Mouse (Mus musculus): ENCODE measurements around the gene Auh. TPM values are rescaled to one million over a fixed set of nuclear protein-coding genes. Genes with fewer than 3 reads are reported as not detected.

Auh gene
- polyA plus RNA-seq, 1 experiment = 146 TPM

- Histone ChIP-seq H3K27ac (ENCODE audit: insufficient read depth, low read length) (no peak overlapping the region), H3K4me3 (replicated peaks; ENCODE audit: insufficient read depth, low read depth, low read length) (no peak overlapping the region), H3K4me1 (ENCODE audit: control insufficient read depth, insufficient read depth, low read length) (peaks cover 15% of the 10 kb centered on the region), H3K27me3 (ENCODE audit: control insufficient read depth, insufficient read depth, low read length) (no peaks in the 10 kb centered on the region)
- WGBS = 77% methylated on average over 7 of the region's 7 CpGs
- TF ChIP-seq CTCF (IDR thresholded peaks at IDR 0.05; ENCODE audit: borderline replicate concordance, insufficient read depth, low read depth, low read length) (no peak), POLR2A (IDR thresholded peaks at IDR 0.05; ENCODE audit: borderline replicate concordance, insufficient read depth, low read length) (no peak)
- DNase-seq = no peak
These were observed 8.2 kb downstream of the Auh start for GRCm38 (mm10) chr13:52921065-52921825.

- Histone ChIP-seq H3K27ac (ENCODE audit: insufficient read depth, low read length) (no peak overlapping the region), H3K4me1 (ENCODE audit: control insufficient read depth, insufficient read depth, low read length) (peaks cover 15% of the 10 kb centered on the region), H3K27me3 (ENCODE audit: control insufficient read depth, insufficient read depth, low read length) (no peaks in the 10 kb centered on the region), H3K4me3 (replicated peaks; ENCODE audit: insufficient read depth, low read depth, low read length) (no peak overlapping the region)
- DNase-seq = no peak
- 69% methylated on average over 10 of the region's 10 CpGs for WGBS
- TF ChIP-seq CTCF (IDR thresholded peaks at IDR 0.05; ENCODE audit: borderline replicate concordance, insufficient read depth, low read depth, low read length) (no peak), POLR2A (IDR thresholded peaks at IDR 0.05; ENCODE audit: borderline replicate concordance, insufficient read depth, low read length) (no peak)
These were observed 9.6 kb downstream of the Auh start for GRCm38 (mm10) chr13:52919790-52920352.

- DNase-seq = no peak
- Histone ChIP-seq H3K27me3 (ENCODE audit: control insufficient read depth, insufficient read depth, low read length) (no peaks in the 10 kb centered on the region), H3K4me3 (replicated peaks; ENCODE audit: insufficient read depth, low read depth, low read length) (no peak overlapping the region), H3K4me1 (ENCODE audit: control insufficient read depth, insufficient read depth, low read length) (peaks cover 13% of the 10 kb centered on the region), H3K27ac (ENCODE audit: insufficient read depth, low read length) (no peak overlapping the region)
- TF ChIP-seq CTCF (IDR thresholded peaks at IDR 0.05; ENCODE audit: borderline replicate concordance, insufficient read depth, low read depth, low read length) (no peak), POLR2A (IDR thresholded peaks at IDR 0.05; ENCODE audit: borderline replicate concordance, insufficient read depth, low read length) (no peak)
- WGBS = 96% methylated on average over 5 of the region's 5 CpGs
These were observed 11.1 kb downstream of the Auh start for GRCm38 (mm10) chr13:52918333-52918732.

GRCm38 (mm10) chr13:52914591-52915110 lies 14.8 kb downstream of the Auh start:
- H3K27ac ChIP-seq (ENCODE audit: insufficient read depth, low read length) = no peak overlapping the region
- H3K27me3 ChIP-seq (ENCODE audit: control insufficient read depth, insufficient read depth, low read length) = no peaks in the 10 kb centered on the region
- no peak overlapping the region for H3K4me3 ChIP-seq (replicated peaks; ENCODE audit: insufficient read depth, low read depth, low read length)
- H3K4me1 ChIP-seq (ENCODE audit: control insufficient read depth, insufficient read depth, low read length) = peaks cover 2% of the 10 kb centered on the region; the same call in 1 of the 2 replicates
- no peak for DNase-seq
- no peak for TF ChIP-seq POLR2A (IDR thresholded peaks at IDR 0.05; ENCODE audit: borderline replicate concordance, insufficient read depth, low read length)
- no peak for TF ChIP-seq CTCF (IDR thresholded peaks at IDR 0.05; ENCODE audit: borderline replicate concordance, insufficient read depth, low read depth, low read length)
- WGBS = 89% methylated on average over 19 of the region's 19 CpGs

GRCm38 (mm10) chr13:52913926-52914325 lies 15.6 kb downstream of the Auh start:
- WGBS = 87% methylated on average over 7 of the region's 7 CpGs
- no peaks in the 10 kb centered on the region for H3K27me3 ChIP-seq (ENCODE audit: control insufficient read depth, insufficient read depth, low read length)
- no peak for DNase-seq
- TF ChIP-seq CTCF (IDR thresholded peaks at IDR 0.05; ENCODE audit: borderline replicate concordance, insufficient read depth, low read depth, low read length) = no peak
- no peak for TF ChIP-seq POLR2A (IDR thresholded peaks at IDR 0.05; ENCODE audit: borderline replicate concordance, insufficient read depth, low read length)
- peaks cover 2% of the 10 kb centered on the region; the same call in 1 of the 2 replicates for H3K4me1 ChIP-seq (ENCODE audit: control insufficient read depth, insufficient read depth, low read length)
- H3K27ac ChIP-seq (ENCODE audit: insufficient read depth, low read length) = no peak overlapping the region
- H3K4me3 ChIP-seq (replicated peaks; ENCODE audit: insufficient read depth, low read depth, low read length) = no peak overlapping the region

GRCm38 (mm10) chr13:52912495-52912894 lies 17.0 kb downstream of the Auh start:
- TF ChIP-seq CTCF (IDR thresholded peaks at IDR 0.05; ENCODE audit: borderline replicate concordance, insufficient read depth, low read depth, low read length) (no peak), POLR2A (IDR thresholded peaks at IDR 0.05; ENCODE audit: borderline replicate concordance, insufficient read depth, low read length) (no peak)
- Histone ChIP-seq H3K27me3 (ENCODE audit: control insufficient read depth, insufficient read depth, low read length) (no peaks in the 10 kb centered on the region), H3K27ac (ENCODE audit: insufficient read depth, low read length) (no peak overlapping the region), H3K4me3 (replicated peaks; ENCODE audit: insufficient read depth, low read depth, low read length) (no peak overlapping the region), H3K4me1 (ENCODE audit: control insufficient read depth, insufficient read depth, low read length) (0 out of 2 replicates have a peak, but pooled peaks cover 2% of the 10 kb centered on the region)
- DNase-seq = no peak
- WGBS = 74% methylated on average over 8 of the region's 8 CpGs

- H3K27ac ChIP-seq (ENCODE audit: insufficient read depth, low read length) = no peak overlapping the region
- no peak overlapping the region for H3K4me3 ChIP-seq (replicated peaks; ENCODE audit: insufficient read depth, low read depth, low read length)
- no peaks in the 10 kb centered on the region for H3K27me3 ChIP-seq (ENCODE audit: control insufficient read depth, insufficient read depth, low read length)
- TF ChIP-seq POLR2A (IDR thresholded peaks at IDR 0.05; ENCODE audit: borderline replicate concordance, insufficient read depth, low read length) = no peak
- no peak for TF ChIP-seq CTCF (IDR thresholded peaks at IDR 0.05; ENCODE audit: borderline replicate concordance, insufficient read depth, low read depth, low read length)
- no peaks in the 10 kb centered on the region for H3K4me1 ChIP-seq (ENCODE audit: control insufficient read depth, insufficient read depth, low read length)
- WGBS = 75% methylated on average over 4 of the region's 4 CpGs
- DNase-seq = no peak
These were observed 18.2 kb downstream of the Auh start for GRCm38 (mm10) chr13:52911259-52911658.

GRCm38 (mm10) chr13:52906296-52906695 lies 23.2 kb downstream of the Auh start:
- no peak for TF ChIP-seq POLR2A (IDR thresholded peaks at IDR 0.05; ENCODE audit: borderline replicate concordance, insufficient read depth, low read length)
- no peak for TF ChIP-seq CTCF (IDR thresholded peaks at IDR 0.05; ENCODE audit: borderline replicate concordance, insufficient read depth, low read depth, low read length)
- H3K27me3 ChIP-seq (ENCODE audit: control insufficient read depth, insufficient read depth, low read length) = no peaks in the 10 kb centered on the region
- no peak overlapping the region for H3K4me3 ChIP-seq (replicated peaks; ENCODE audit: insufficient read depth, low read depth, low read length)
- H3K27ac ChIP-seq (ENCODE audit: insufficient read depth, low read length) = no peak overlapping the region
- no peak for DNase-seq
- 74% methylated on average over 11 of the region's 11 CpGs for WGBS
- peaks cover 10% of the 10 kb centered on the region; the same call in 1 of the 2 replicates for H3K4me1 ChIP-seq (ENCODE audit: control insufficient read depth, insufficient read depth, low read length)

Data from cerebellum, adult 2 months (tissue).